Mouse (Mus musculus): ENCODE data around the gene Hmg20b.

Gene Hmg20b

GRCm38 (mm10) chr10:81326858-81327257, 23.4 kb downstream of the Hmg20b start:
- DNase-seq (ENCODE audit: low spot score in 2 of 2) = no peak

DNA sequence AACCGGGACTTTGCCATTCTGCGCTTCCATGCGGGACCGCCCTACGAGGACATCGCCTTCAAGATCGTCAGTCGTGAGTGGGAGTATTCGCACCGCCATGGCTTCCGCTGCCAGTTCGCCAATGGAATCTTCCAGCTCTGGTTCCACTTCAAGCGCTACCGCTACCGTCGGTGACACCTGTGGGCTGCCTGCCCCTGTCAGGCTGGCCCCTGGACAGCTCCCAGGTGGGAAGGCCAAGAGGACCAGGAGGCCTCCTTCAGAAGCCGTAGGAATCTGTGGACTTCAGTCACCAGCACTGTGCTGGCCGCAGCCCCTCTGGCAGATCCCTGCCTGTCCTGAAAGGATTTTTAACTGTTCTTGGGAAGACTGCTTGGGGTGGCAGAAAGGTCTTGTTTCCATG, 24.5 kb downstream of the Hmg20b start:
- no peak for DNase-seq (ENCODE audit: low spot score in 2 of 2)

DNA sequence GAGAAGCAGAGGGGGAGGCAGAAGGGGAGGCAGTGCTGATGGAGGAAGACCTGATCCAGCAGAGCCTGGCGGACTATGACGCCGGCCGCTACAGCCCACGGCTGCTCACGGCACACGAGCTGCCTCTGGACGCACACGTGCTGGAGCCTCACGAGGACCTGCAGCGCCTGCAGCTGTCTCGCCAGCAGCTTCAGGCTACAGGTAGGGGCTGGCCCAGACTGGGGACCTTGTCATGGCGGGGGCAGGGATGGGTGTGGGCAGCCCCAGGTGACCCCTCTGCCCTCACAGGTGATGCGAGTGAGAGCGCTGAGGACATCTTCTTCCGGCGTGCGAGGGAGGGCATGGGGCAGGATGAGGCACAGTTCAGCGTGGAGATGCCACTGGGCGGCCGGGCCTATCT, 25.1 kb downstream of the Hmg20b start:
- no peak for DNase-seq (ENCODE audit: low spot score in 2 of 2)

GRCm38 (mm10) chr10:81323791-81324530, 26.3 kb downstream of the Hmg20b start:
- no peak for DNase-seq (ENCODE audit: low spot score in 2 of 2)

DNA sequence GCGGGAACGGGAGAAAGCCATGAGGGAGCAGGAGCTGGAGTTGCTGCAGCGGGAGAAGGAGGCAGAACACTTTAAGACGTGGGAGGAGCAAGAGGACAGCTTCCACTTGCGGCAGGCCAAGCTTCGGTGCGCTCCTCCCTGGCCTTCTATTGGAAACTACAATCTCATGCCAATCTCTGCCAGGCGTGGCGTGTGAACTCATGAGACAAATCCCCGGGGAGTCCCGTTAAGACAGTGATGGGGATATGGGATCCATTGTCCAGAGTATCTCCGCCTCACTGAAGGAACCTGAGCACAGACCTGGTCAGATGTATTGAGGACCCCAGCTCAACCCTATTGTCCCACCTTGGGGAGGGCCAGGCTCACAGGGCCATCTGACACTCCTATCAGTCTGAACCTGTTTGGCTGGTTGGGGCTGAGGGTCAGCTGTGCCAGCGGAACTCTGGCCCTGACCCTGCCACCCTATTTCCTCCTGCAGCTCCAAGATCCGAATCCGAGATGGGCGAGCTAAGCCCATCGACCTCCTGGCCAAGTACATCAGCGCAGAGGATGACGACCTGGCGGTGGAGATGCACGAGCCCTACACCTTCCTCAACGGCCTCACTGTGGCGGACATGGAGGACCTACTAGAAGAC, 27.0 kb downstream of the Hmg20b start:
- no peak for DNase-seq (ENCODE audit: low spot score in 2 of 2)

GRCm38 (mm10) chr10:81322444-81322843, 27.8 kb downstream of the Hmg20b start:
- peak in 1 of 2 experiments; percentile 54 for DNase-seq (ENCODE audit: low spot score in 2 of 2)

DNA sequence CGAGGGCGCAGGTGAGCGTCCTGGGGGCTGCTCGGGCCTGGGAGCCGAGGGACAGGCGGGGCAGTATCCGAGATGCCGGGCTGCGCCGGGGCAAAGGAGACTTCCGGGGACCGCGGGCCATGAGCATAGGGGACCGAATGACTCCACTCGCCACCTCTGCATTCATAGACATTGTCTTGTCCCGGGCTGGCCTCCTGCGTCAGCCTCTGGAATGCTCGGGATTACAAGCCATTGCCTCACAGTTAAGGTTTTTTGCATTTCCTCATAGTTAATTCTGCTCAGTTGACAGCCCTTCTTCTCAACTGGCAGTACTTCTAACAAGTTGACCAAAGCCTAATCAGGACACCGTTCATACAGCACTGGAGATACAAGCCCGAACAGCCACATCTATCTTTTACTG, 28.8 kb downstream of the Hmg20b start:
- DNase-seq (ENCODE audit: low spot score in 2 of 2) = peak in 1 of 2 experiments; percentile 49

DNA sequence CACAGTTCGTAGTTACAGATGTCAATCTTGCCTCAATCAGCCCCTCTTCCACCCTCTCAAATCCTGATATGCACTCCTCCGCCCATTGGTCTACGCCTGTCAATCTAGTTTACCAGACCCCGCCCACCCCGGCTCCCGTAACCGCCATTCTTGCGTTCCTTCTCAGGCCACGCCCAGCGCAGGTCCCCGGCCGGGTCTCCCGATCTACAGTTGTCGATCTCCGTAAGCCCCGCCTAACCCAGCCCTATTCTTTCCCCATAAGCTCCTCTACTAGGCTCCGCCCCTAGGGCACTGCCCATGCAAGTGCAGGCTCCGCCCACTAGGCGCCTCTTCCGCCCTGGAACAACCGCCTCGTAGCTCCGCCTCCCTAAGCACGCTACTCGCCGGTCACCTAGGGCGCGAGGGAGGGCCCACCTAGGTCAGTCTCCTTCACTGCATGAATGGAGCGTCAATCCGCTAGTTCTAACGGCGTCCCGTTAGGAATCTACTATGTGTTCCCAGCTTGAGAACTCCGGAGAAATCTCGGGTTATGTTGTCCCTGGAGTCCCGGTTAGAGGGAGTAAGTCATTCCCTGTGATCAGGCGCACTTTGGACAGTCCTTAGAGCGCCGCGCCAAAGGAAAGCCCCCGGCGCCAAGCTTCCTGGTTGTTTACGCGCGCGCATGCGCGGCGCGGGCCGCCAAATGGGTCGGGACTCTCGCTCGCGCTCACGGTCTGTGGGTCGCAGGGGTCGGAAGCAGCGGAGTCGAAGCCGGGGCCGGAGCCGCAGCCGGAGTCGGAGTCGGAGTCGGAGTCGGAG, 29.5 kb downstream of the Hmg20b start, which contains the start of gene Cactin:
TSS of gene Cactin (plus strand) at position 554 of the 798 bp plus-strand sequence.
- peak; percentile 100 for DNase-seq (ENCODE audit: low spot score in 2 of 2)

DNA sequence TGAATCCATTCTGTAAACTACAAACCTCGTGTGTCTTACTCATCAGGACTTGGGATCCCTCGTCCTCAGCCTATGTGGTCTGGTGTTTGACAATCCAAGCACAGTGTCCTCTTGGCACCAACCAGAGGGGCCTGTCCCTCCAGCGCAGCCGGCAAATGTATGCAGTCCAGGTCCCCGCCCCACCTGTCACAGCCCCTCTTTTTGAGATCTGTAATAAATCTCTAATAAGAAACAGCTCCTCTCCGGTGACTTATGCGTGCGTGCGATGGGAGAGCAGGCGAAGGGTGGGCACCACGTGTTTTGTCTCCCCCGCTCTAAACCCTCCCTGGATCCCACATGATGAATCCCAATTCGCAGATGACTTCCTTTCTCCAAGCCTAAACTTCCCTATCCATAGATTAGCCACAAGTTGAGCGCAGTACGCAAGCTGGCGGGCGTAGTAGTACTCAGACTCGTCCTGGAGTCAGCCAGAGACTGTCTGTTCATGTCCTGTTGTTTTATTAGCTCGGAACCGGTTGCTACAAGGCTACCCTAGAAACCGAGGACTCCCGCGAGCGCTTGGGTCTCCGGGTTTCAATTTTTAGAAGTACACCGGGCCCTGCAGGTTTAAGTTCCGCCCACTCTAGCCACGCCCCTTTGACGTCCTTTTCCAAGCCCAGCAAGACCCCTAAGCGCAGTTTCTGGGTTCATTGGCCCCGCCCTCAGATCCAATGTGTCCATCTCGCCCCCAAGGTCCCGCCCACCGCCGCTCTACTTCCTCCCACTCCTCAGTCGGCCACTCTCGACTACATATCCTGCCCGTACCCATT, 30.3 kb downstream of the Hmg20b start:
- DNase-seq (ENCODE audit: low spot score in 2 of 2) = peak in 1 of 2 experiments; percentile 71

GRCm38 (mm10) chr10:81319330-81319699, 31.0 kb downstream of the Hmg20b start:
- peak in 1 of 2 experiments; percentile 63 for DNase-seq (ENCODE audit: low spot score in 2 of 2)

GRCm38 (mm10) chr10:81318589-81319329, 31.5 kb downstream of the Hmg20b start:
- DNase-seq (ENCODE audit: low spot score in 2 of 2) = peak; percentile 68 to 70

GRCm38 (mm10) chr10:81317273-81317672, 33.0 kb downstream of the Hmg20b start:
- DNase-seq (ENCODE audit: low spot score in 2 of 2) = peak in 1 of 2 experiments; percentile 42

DNA sequence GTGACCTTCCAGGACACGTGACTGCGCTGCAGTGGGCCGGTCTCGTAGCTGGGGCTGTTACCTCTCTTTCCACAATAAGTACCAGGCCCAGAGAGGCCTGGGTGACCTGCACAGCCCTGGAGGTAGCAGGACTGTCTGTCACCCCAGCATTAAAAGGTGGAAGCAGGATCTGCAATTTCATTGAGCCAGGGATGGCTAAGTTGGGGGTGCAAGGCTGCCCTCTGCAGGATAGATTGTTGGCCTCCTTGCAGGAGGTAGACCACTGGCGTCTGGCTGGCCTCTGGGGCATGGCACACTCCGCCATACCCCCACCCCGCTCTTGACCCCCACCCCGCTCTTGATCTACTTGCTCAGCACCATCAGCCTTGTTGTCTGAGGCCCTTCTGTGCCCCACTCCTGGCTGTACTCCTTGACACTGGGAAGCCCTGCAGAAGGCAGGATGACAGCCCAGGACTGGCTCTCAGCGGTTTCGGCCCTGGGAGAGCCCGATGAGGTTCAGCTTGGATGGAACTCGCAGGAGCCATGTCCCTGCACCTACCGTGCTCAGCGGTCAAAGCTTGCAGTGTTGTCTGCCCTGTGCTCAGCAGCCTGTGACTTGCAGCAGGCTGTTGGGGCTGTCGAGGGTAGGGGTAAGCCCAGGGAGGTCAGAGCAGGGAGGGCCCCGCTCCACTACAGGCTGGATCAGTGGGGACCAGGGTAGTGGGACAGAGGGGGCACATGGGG, 33.8 kb downstream of the Hmg20b start:
- peak in 1 of 2 experiments; percentile 36 for DNase-seq (ENCODE audit: low spot score in 2 of 2)

DNA sequence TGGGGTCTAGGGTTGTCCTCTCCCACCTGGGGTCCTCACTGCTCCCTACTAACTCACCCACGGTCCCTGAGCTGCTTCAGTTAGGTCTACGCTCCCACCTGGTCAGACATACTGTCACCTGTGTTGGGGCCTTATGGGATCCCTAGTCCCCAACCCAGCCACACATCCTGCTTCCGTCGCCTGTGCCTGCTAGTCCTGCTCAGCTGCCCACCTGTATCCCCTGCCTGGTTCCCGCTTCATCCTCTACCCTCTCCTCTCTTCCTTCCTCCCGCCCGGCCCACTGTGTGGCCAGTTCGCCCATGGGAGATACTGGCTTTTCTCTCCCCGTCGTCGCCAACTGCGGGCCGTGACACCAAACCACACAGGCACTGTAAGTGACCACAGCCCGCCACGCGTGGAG, 34.7 kb downstream of the Hmg20b start:
- peak in 1 of 2 experiments; percentile 34 for DNase-seq (ENCODE audit: low spot score in 2 of 2)

- no peak for DNase-seq (ENCODE audit: low spot score in 2 of 2)
Observed at GRCm38 (mm10) chr10:81314201-81314600, 36.1 kb downstream of the Hmg20b start.

DNA sequence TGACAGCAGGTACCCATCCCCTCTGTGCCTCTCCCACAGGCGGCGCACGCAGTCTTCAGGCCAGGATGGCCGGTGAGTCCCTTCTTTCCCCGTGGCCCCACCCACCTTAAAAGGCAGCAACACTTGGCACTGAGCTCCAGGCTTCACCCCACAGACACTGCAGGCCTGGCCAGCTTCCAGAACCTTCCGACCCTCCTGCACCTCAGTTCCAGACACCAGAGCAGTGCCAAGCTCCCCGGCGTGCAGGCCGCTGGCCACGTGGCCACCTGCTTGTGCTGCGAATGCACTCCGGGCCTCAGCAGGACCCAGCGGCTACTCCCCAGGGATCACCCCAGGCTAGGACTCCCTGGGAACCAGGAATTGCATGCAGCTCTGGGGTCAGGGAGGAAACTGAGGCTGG, 36.7 kb downstream of the Hmg20b start:
- DNase-seq (ENCODE audit: low spot score in 2 of 2) = no peak

DNA sequence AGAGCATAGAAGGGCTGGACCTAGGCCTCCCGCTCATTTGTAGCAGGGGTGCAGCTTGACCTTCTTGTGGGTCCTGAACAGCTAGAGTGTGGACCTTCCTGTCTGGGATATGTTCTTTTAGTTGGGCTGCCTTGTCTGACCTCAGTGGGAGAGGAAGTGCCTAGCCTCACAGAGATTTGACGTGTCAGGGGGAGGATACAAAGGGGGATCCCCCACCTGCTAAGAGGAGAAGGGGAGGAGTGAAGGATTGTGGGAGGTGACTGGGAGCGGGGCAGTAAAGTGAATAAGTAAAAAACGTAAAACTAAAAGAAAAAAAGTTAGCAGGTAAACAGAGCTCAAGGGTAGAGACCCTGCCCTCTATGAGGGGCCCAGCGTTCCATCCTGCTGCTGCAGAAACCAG, 40.7 kb downstream of the Hmg20b start:
- no peak for DNase-seq (ENCODE audit: low spot score in 2 of 2)

DNA sequence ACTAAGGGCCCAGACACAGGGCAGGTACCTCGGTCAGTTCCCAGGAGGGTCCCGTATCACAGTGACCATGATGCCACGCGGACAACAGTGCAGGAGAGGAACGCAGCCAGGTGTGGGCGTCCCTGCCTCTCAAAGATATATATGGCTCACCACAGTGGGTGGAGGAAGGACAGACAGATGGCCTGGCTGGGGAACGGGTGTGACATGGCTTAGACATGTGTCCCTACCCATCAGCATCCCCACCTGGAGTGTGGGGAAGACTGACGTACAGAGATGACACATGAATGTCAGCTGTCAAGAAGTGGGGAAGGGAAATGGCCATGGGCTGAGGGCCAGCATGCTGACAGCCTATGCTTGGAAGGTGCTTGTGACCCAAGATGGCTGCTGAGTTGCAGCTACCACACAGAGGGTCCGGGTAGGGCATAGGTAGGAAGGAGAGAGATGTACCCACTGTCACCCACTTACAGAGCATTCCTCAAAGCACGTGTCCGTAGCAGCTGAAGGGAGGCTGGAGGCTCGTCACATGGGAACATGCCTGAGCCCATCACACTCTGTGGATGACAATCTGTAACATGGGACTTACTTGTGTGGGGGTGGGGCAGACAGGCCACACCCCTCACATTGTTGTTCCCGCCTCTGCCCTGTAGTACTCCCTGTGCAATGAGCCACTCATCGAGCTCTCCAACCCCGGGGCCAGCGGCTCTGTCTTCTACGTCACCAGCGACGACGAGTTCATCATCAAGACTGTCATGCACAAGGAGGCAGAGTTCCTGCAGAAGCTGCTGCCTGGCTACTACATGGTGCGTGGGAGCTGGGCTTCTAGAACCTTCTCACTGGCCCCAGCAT, 43.2 kb downstream of the Hmg20b start:
- DNase-seq (ENCODE audit: low spot score in 2 of 2) = no peak

- DNase-seq (ENCODE audit: low spot score in 2 of 2) = no peak
Observed at GRCm38 (mm10) chr10:81306173-81306668, 44.1 kb downstream of the Hmg20b start.
